Mouse (Mus musculus) MEL (cell line): ENCODE data around the gene Kcnab3. TPM values are rescaled to one million over a fixed set of nuclear protein-coding genes. Genes with fewer than 3 reads are reported as not detected.

Source experiments
- DNase-seq: peaks from one replicate; pipeline ENCODE4 v3.0.0; 2011; ENCODE audit warnings: low read depth, low spot score
- H3K27ac ChIP-seq: 2 replicates; pipeline ENCODE4 v1.5.1; 2012; ENCODE audit warnings: low read depth, mild to moderate bottlenecking, control low read depth, low read length, moderate library complexity; ENCODE audit not compliant: control insufficient read depth
- H3K27me3 ChIP-seq, 2 experiments: fragments of 150-350 bp in 1 of 2; sonication (generic) in 1 of 2; 2 replicates each; pipeline ENCODE4 v1.6.1; 2012; ENCODE audit warnings: low read length in 2 of 2, mild to moderate bottlenecking in 2 of 2, improper control_type of control experiment in 1 of 2, moderate library complexity in 1 of 2; ENCODE audit not compliant: insufficient read depth in 2 of 2, control insufficient read depth in 1 of 2
- H3K36me3 ChIP-seq, 2 experiments: 2 replicates each; pipeline ENCODE4 v1.6.1; 2012 to 2014; ENCODE audit warnings: low read length in 2 of 2, improper control_type of control experiment in 1 of 2, inconsistent platforms in 1 of 2, mild to moderate bottlenecking in 1 of 2; ENCODE audit not compliant: insufficient read depth in 2 of 2, control insufficient read depth in 1 of 2
- H3K4me1 ChIP-seq, 2 experiments: fragments of 150-350 bp in 1 of 2; sonication (generic) in 1 of 2; 2 replicates each; pipeline ENCODE4 v1.6.1; 2012; ENCODE audit warnings: low read length in 2 of 2, improper control_type of control experiment in 1 of 2, mild to moderate bottlenecking in 1 of 2; ENCODE audit not compliant: insufficient read depth in 2 of 2, control insufficient read depth in 1 of 2
- H3K4me3 ChIP-seq, 2 experiments: fragments of 150-350 bp in 1 of 2; sonication (generic) in 1 of 2; 2 replicates each; pipeline ENCODE4 v1.5.1; 2012; ENCODE audit warnings: low read depth in 2 of 2, low read length in 2 of 2, mild to moderate bottlenecking in 2 of 2, moderate library complexity in 2 of 2, control low read depth in 1 of 2, improper control_type of control experiment in 1 of 2; ENCODE audit not compliant: control insufficient read depth in 1 of 2, insufficient read depth in 1 of 2
- H3K79me2 ChIP-seq: 2 replicates; pipeline ENCODE4 v1.6.1; 2012; ENCODE audit warnings: mild to moderate bottlenecking, low read length, moderate library complexity; ENCODE audit not compliant: control insufficient read depth, poor library complexity, insufficient read depth
- H3K9ac ChIP-seq: 2 replicates; pipeline ENCODE4 v1.6.1; 2012; ENCODE audit warnings: low read depth, mild to moderate bottlenecking, control low read depth, low read length, moderate library complexity; ENCODE audit not compliant: control insufficient read depth, poor library complexity, severe bottlenecking
- H3K9me3 ChIP-seq: fragments of 150-350 bp; sonication (generic); replicated peaks from 2 replicates; pipeline ENCODE4 v1.6.1; 2012; ENCODE audit warnings: mild to moderate bottlenecking, low read length, improper control_type of control experiment, moderate library complexity; ENCODE audit not compliant: insufficient read depth
- CHD1 ChIP-seq: IDR thresholded peaks from 2 replicates; pipeline ENCODE4 v1.6.1; 2012; ENCODE audit warnings: low read depth, mild to moderate bottlenecking, inconsistent platforms, low read length, improper control_type of control experiment
- CHD2 ChIP-seq: IDR thresholded peaks from 2 replicates; pipeline ENCODE4 v1.6.1; 2011; ENCODE audit warnings: low read length, improper control_type of control experiment
- CTCF ChIP-seq, 3 experiments: IDR thresholded peaks in 2 of 3; conservative IDR thresholded peaks in 1 of 3; 2 replicates each; pipeline ENCODE4 v1.5.1; 2011 to 2012; ENCODE audit warnings: low read length in 3 of 3, low read depth in 2 of 3, mild to moderate bottlenecking in 2 of 3, improper control_type of control experiment in 1 of 3, inconsistent platforms in 1 of 3, mixed read lengths in 1 of 3, moderate library complexity in 1 of 3; ENCODE audit not compliant: control insufficient read depth in 1 of 3, insufficient read depth in 1 of 3, poor library complexity in 1 of 3, severe bottlenecking in 1 of 3
- E2F4 ChIP-seq: IDR thresholded peaks from 2 replicates; pipeline ENCODE4 v1.6.1; 2011; ENCODE audit warnings: low read depth, low read length, improper control_type of control experiment, borderline replicate concordance
- ETS1 ChIP-seq: IDR thresholded peaks from 2 replicates; pipeline ENCODE4 v1.6.1; 2012; ENCODE audit warnings: low read depth, mild to moderate bottlenecking, inconsistent platforms, low read length, improper control_type of control experiment, moderate library complexity
- HCFC1 ChIP-seq: IDR thresholded peaks from 2 replicates; pipeline ENCODE4 v1.6.1; 2012; ENCODE audit warnings: low read depth, mild to moderate bottlenecking, inconsistent platforms, low read length, improper control_type of control experiment, moderate library complexity
- MEF2A ChIP-seq: IDR thresholded peaks from 2 replicates; pipeline ENCODE4 v1.6.1; 2014; ENCODE audit warnings: low read depth, mild to moderate bottlenecking, inconsistent platforms, low read length, improper control_type of control experiment; ENCODE audit not compliant: poor library complexity, insufficient replicate concordance, severe bottlenecking; ENCODE audit errors: extremely low read depth
- POLR2AphosphoS2 ChIP-seq: IDR thresholded peaks from 2 replicates; pipeline ENCODE4 v1.6.1; 2011; ENCODE audit warnings: low read length, improper control_type of control experiment
- POLR2AphosphoS5 ChIP-seq: IDR thresholded peaks from 2 replicates; pipeline ENCODE4 v1.6.1; 2012; ENCODE audit warnings: low read depth, borderline replicate concordance, mild to moderate bottlenecking, inconsistent platforms, low read length, moderate library complexity, mixed read lengths
- RAD21 ChIP-seq: IDR thresholded peaks from 2 replicates; pipeline ENCODE4 v1.6.1; 2011; ENCODE audit warnings: mild to moderate bottlenecking, low read depth, low read length, improper control_type of control experiment
- RCOR1 ChIP-seq: IDR thresholded peaks from 2 replicates; pipeline ENCODE4 v1.6.1; 2012; ENCODE audit warnings: low read depth, mild to moderate bottlenecking, inconsistent platforms, low read length, improper control_type of control experiment
- TCF12 ChIP-seq: IDR thresholded peaks from 2 replicates; pipeline ENCODE4 v1.6.1; 2014; ENCODE audit warnings: low read depth, mild to moderate bottlenecking, inconsistent platforms, low read length, improper control_type of control experiment, moderate library complexity
- ZC3H11A ChIP-seq: IDR thresholded peaks from 2 replicates; pipeline ENCODE4 v1.6.1; 2012; ENCODE audit warnings: low read depth, mild to moderate bottlenecking, inconsistent platforms, low read length, improper control_type of control experiment
- polyA plus RNA-seq, 2 experiments: library from polyadenylated mRNA; stranded (reverse) in 1 of 2; unstranded in 1 of 2; fragments of >175 nt in 1 of 2; fragments of >200 nt in 1 of 2; gene quantifications; 2 replicates each; pipeline versions ENCODE4 v1.2.1 to v1.2.4; 2012; ENCODE audit warnings: low replicate concordance in 2 of 2, low read depth in 1 of 2; ENCODE audit not compliant: insufficient read length in 2 of 2, insufficient read depth in 1 of 2, missing spikeins in 1 of 2
- total RNA-seq: library from RNA; depleted of rRNA; stranded (reverse); fragments of 300-350 nt; gene quantifications from 2 replicates; pipeline ENCODE4 v1.2.3, GENCODE M21; 2012

Kcnab3 gene
- total and polyA plus RNA-seq, 3 experiments = 3.8 to 6.2 TPM; not detected in 1

DNA sequence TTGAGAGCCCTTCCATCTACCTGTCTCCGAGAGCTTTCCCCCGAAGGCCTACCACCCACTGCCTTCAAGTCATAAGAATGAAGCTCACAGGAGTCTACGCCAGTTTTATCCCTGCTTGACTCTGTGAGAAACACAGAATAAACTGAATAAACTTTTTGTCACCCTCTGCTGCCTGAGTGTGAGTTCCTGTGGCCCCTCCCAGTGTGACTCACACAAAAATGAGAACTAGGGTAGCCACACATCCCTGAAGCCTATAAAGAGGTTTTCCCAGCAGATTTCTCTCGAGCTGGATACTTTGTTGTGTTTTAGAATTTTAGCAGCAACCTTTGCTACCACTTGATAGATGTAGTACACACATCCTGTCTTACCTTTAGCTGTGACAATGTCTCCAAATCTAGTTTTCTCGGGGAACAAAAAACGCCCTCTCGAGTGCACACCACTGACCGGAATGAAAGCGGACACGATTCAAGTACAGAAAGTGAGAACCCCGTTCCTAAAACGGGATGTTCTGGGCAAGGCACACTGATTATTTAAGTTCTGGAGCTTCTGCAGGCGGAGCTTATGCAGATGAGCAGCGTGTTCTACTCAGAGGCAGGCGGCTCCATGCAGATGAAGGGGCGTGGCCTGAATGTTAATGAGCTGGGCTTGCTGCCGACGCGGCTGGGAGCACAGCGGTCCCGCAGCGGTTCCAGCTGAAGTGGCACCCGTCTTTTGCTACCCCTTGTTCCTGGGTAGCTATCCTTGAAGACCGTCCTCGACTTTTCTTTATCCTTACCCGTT, at the start of gene Kcnab3 (continued):
- 0 out of 2 replicates have a peak, but pooled peaks have one; percentile 24 for TF ChIP-seq TCF12
- TF ChIP-seq MEF2A = no peak
- no peak for TF ChIP-seq RCOR1
- TF ChIP-seq HCFC1 = peak; percentile 38

- no peak overlapping the region for H3K4me3 ChIP-seq
- no peak overlapping the region for H3K9ac ChIP-seq
- H3K36me3 ChIP-seq = no peaks in the 10 kb centered on the region; a peak in 1 of 4 replicates
- H3K27ac ChIP-seq = no peak overlapping the region
- TF ChIP-seq CTCF (IDR thresholded peaks at IDR 0.05 in 2 of 3, conservative IDR thresholded peaks at IDR 0.05 in 1 of 3; ENCODE audit: control insufficient read depth in 1 of 3, insufficient read depth in 1 of 3, low read depth in 2 of 3, low read length in 3 of 3, poor library complexity in 1 of 3, severe bottlenecking in 1 of 3) (no peak), CHD2 (no peak), ZC3H11A (no peak), E2F4 (no peak), POLR2AphosphoS5 (no peak), RAD21 (no peak), TCF12 (no peak), CHD1 (no peak), POLR2AphosphoS2 (no peak)
- DNase-seq = no peak
- H3K27me3 ChIP-seq = peaks cover 6 to 9% of the 10 kb centered on the region in 2 experiments
- no peaks in the 10 kb centered on the region for H3K4me1 ChIP-seq
- no peaks in the 10 kb centered on the region for H3K79me2 ChIP-seq
- no peaks in the 10 kb centered on the region for H3K9me3 ChIP-seq
Observed at GRCm38 (mm10) chr11:69277267-69277666, 48.8 kb upstream of the Kcnab3 start.

DNA sequence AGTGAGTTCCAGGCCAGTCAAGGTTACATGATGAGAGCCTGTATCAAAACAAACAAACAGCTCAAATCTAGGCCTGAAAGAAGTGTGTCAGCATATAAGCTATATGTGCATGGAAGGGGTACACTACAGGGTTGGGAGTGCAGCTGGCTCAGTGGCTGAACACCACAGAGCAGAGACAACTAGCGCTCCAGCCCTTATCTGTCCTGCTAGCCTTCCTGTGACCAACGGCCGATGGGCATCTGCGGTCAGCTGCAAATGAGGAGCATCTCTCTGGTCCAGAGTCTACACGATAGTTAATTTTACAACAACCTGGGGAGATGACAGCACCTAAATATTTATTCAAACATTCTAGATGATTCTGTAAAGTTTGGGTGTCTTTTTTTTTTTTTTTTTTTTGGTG, 34.9 kb upstream of the Kcnab3 start:
- H3K4me1 ChIP-seq = peaks cover 0 to 7% of the 10 kb centered on the region in 2 experiments; a peak in 2 of 4 replicates
- 0 out of 4 replicates have a peak, but pooled peaks cover 0 to 2% of the 10 kb centered on the region in 2 experiments for H3K36me3 ChIP-seq
- no peak overlapping the region for H3K4me3 ChIP-seq
- H3K9ac ChIP-seq = no peak overlapping the region
- no peak for TF ChIP-seq RAD21
- TF ChIP-seq ETS1 = no peak
- no peaks in the 10 kb centered on the region for H3K9me3 ChIP-seq
- no peaks in the 10 kb centered on the region for H3K79me2 ChIP-seq
- peaks cover 1 to 3% of the 10 kb centered on the region in 2 experiments; a peak in 3 of 4 replicates for H3K27me3 ChIP-seq
- H3K27ac ChIP-seq = no peak overlapping the region
- no peak for DNase-seq
